In genomic region chr1:166281836-166282235, GRCm38 (mm10) we compare ENCODE assay signal across 14 mouse cellular contexts. TPM values are rescaled to one million over a fixed set of nuclear protein-coding genes. Genes with fewer than 3 reads are reported as not detected.
A peak's percentile ranks its signal among the peaks of the same experiment; 100 is the strongest.
DNase-seq lines count a peak whose midpoint lies in the region; ATAC-seq and TF ChIP-seq lines count a peak whose summit lies in the region.
"Had no signal": no experiment of that assay in that cellular context is flagged by ENCODE, and none has a peak within 500 bp of the region (broad histone marks: within the 10 kb centered on the region; RNA-seq: fewer than 3 reads in every experiment).

No protein-coding gene starts in this region.

- H3K4me3 ChIP-seq in layer of hippocampus, adult 2 months, result no peak overlapping the region
- no peak overlapping the region for H3K4me3 ChIP-seq in forebrain, postnatal 0 days (ENCODE audit: low read depth, low read length)
- no peak overlapping the region for H3K4me3 ChIP-seq in midbrain, embryonic 12.5 days
- no peak overlapping the region for H3K4me3 ChIP-seq in olfactory bulb, adult 2 months (ENCODE audit: insufficient read depth, low read depth, low read length)
- H3K4me3 ChIP-seq in stomach, postnatal 0 days (ENCODE audit: low read depth, low read length), result no peak overlapping the region
- H3K4me3 ChIP-seq: limb, embryonic 15.5 days had no signal

- intact Hi-C loops in left cerebral cortex, postnatal 10 days (cut with DNase I), result no loop called here

- no peak overlapping the region for H3K9ac ChIP-seq in forebrain, postnatal 0 days
- no peak overlapping the region for H3K9ac ChIP-seq in midbrain, embryonic 12.5 days (replicated peaks)
- no peak overlapping the region for H3K9ac ChIP-seq in stomach, postnatal 0 days (ENCODE audit: low read length)
- H3K9ac ChIP-seq: limb, embryonic 15.5 days had no signal

- no peak for ATAC-seq in forebrain, postnatal 0 days
- ATAC-seq in midbrain, embryonic 12.5 days (ENCODE audit: low FRiP score, low read depth), result no peak
- ATAC-seq in stomach, postnatal 0 days (ENCODE audit: low FRiP score, low TSS enrichment), result no peak

- peaks cover 53% of the 10 kb centered on the region for H3K4me1 ChIP-seq in forebrain, postnatal 0 days (ENCODE audit: insufficient read depth)
- peaks cover 94% of the 10 kb centered on the region for H3K4me1 ChIP-seq in midbrain, embryonic 12.5 days
- peaks cover 34% of the 10 kb centered on the region for H3K4me1 ChIP-seq in olfactory bulb, adult 2 months (ENCODE audit: control insufficient read depth, insufficient read depth, low read length)
- H3K4me1 ChIP-seq in stomach, postnatal 0 days (replicated peaks; ENCODE audit: control insufficient read depth, insufficient read depth), result 0 out of 2 replicates have a peak, but pooled peaks cover 3% of the 10 kb centered on the region

- no peak for TF ChIP-seq POLR2A in olfactory bulb, adult 2 months (IDR thresholded peaks at IDR 0.05; ENCODE audit: insufficient read depth, low read depth, low read length)

- H3K9me3 ChIP-seq in forebrain, postnatal 0 days (ENCODE audit: low read length), result no peaks in the 10 kb centered on the region
- no peaks in the 10 kb centered on the region for H3K9me3 ChIP-seq in midbrain, embryonic 12.5 days
- no peaks in the 10 kb centered on the region for H3K9me3 ChIP-seq in stomach, postnatal 0 days (ENCODE audit: control insufficient read depth, low read length)
- H3K9me3 ChIP-seq: limb, embryonic 15.5 days had no signal

- no peak for TF ChIP-seq CTCF in layer of hippocampus, adult 2 months (conservative IDR thresholded peaks at IDR 0.05)
- no peak for TF ChIP-seq CTCF in forebrain, postnatal 0 days (IDR thresholded peaks at IDR 0.05; ENCODE audit: low read depth)
- no peak for TF ChIP-seq CTCF in olfactory bulb, adult 2 months (IDR thresholded peaks at IDR 0.05; ENCODE audit: insufficient read depth, low read depth, low read length)
- TF ChIP-seq CTCF in stomach, postnatal 0 days (IDR thresholded peaks at IDR 0.05; ENCODE audit: low read depth), result no peak

- H3K4me2 ChIP-seq in forebrain, postnatal 0 days (ENCODE audit: low read depth), result no peak overlapping the region
- peak overlapping the region; percentile 38; the same call in 1 of the 2 replicates for H3K4me2 ChIP-seq in midbrain, embryonic 12.5 days (replicated peaks)
- H3K4me2 ChIP-seq in stomach, postnatal 0 days (replicated peaks; ENCODE audit: low read depth), result no peak overlapping the region

- TF ChIP-seq EP300 in stomach, postnatal 0 days (optimal IDR thresholded peaks at IDR 0.05), result no peak

- DNase-seq in layer of hippocampus, adult 2 months (ENCODE audit: low spot score in 2 of 2), result no peak
- DNase-seq in layer of hippocampus, postnatal 14 days (ENCODE audit: low spot score in 2 of 2), result no peak
- DNase-seq in forebrain, postnatal 0 days, result no peak
- no peak for DNase-seq in left cerebral cortex, postnatal 10 days (ENCODE audit: extremely low spot score in 1 of 2, low spot score in 2 of 2)
- DNase-seq in stomach, postnatal 0 days (ENCODE audit: low spot score), result no peak
- DNase-seq in cerebellum, adult 11-12 months, result no peak
- DNase-seq: gastrocnemius, postnatal 25 days; thymus, postnatal 36 days had no signal

- H3K36me3 ChIP-seq in forebrain, postnatal 0 days (ENCODE audit: insufficient read depth), result no peaks in the 10 kb centered on the region
- no peaks in the 10 kb centered on the region for H3K36me3 ChIP-seq in midbrain, embryonic 12.5 days
- H3K36me3 ChIP-seq in stomach, postnatal 0 days (ENCODE audit: control insufficient read depth, insufficient read depth, low read length), result no peaks in the 10 kb centered on the region
- H3K36me3 ChIP-seq: limb, embryonic 15.5 days had no signal

- WGBS in forebrain, postnatal 0 days, result 30% methylated on average over 3 of the region's 3 CpGs
- 6% methylated on average over 3 of the region's 3 CpGs for WGBS in midbrain, embryonic 12.5 days
- WGBS in olfactory bulb, adult 2 months, result 41% methylated on average over 3 of the region's 3 CpGs
- 86% methylated on average over 3 of the region's 3 CpGs for WGBS in stomach, postnatal 0 days

- peak overlapping the region; percentile 87 for H3K27ac ChIP-seq in layer of hippocampus, adult 2 months
- H3K27ac ChIP-seq in forebrain, postnatal 0 days (ENCODE audit: low read depth, low read length), result 0 out of 2 replicates have a peak overlapping the region, but pooled peaks have one; percentile 6
- H3K27ac ChIP-seq in midbrain, embryonic 12.5 days (replicated peaks), result peak overlapping the region; percentile 93
- peak overlapping the region; percentile 7 for H3K27ac ChIP-seq in olfactory bulb, adult 2 months (ENCODE audit: insufficient read depth, low read depth, low read length)
- no peak overlapping the region for H3K27ac ChIP-seq in stomach, postnatal 0 days (replicated peaks)
- H3K27ac ChIP-seq: limb, embryonic 15.5 days had no signal

- H3K27me3 ChIP-seq in forebrain, postnatal 0 days (ENCODE audit: insufficient read depth, low read length), result no peaks in the 10 kb centered on the region
- H3K27me3 ChIP-seq in midbrain, embryonic 12.5 days, result no peaks in the 10 kb centered on the region
- H3K27me3 ChIP-seq in stomach, postnatal 0 days (ENCODE audit: control insufficient read depth, insufficient read depth, low read length), result no peaks in the 10 kb centered on the region
- H3K27me3 ChIP-seq: limb, embryonic 15.5 days had no signal

RNA-seq across cellular contexts. Expression of gene Ildr2, which starts 27.9 kb away (rescaled TPM):
- total RNA-seq in layer of hippocampus, adult 2 months (2021), result 10 to 100 TPM; 71.5 to 73.6 TPM
- 10 to 100 TPM; 83.5 to 92.3 TPM for total RNA-seq in layer of hippocampus, postnatal 14 days (2021)
- 24.4 and 38.1 TPM in 2 replicates for total RNA-seq in forebrain, postnatal 0 days (2014; rRNA removed)
- polyA plus RNA-seq in forebrain, postnatal 0 days (2015; fragmentation: Nextera tagmentation; extraction: Ambion mirVana), result 3.2 and 6.4 TPM in 2 replicates
- polyA plus RNA-seq in midbrain, embryonic 12.5 days (2016; fragmentation: Nextera tagmentation; extraction: Ambion mirVana), result 10.8 and 11.1 TPM in 2 replicates
- 36.7 and 55.3 TPM in 2 replicates for polyA plus RNA-seq in olfactory bulb, adult 2 months (2012; ENCODE audit: insufficient read depth, insufficient read length, low replicate concordance, missing spikeins)
- total RNA-seq in left cerebral cortex, postnatal 10 days (2021), result 100 to 1,000 TPM; 147 to 154 TPM
- polyA plus RNA-seq in stomach, postnatal 0 days (2015; fragmentation: Nextera tagmentation; extraction: Ambion mirVana), result 0.50 and 0.64 TPM in 2 replicates
- total RNA-seq: common myeloid progenitor, adult 5-6 weeks; MEL had no signal

RNA-seq across cellular contexts. Expression of gene Mael, which starts 43.3 kb away (rescaled TPM):
- total RNA-seq in layer of hippocampus, adult 2 months (2021), result not detected
- not detected for total RNA-seq in layer of hippocampus, postnatal 14 days (2021)
- total RNA-seq in forebrain, postnatal 0 days (2014; rRNA removed), result 0.10 TPM in 1 of 2 replicates, not detected in the other
- polyA plus RNA-seq in forebrain, postnatal 0 days (2015; fragmentation: Nextera tagmentation; extraction: Ambion mirVana), result not detected in 2 replicates
- 0.10 TPM in 1 of 2 replicates, not detected in the other for polyA plus RNA-seq in midbrain, embryonic 12.5 days (2016; fragmentation: Nextera tagmentation; extraction: Ambion mirVana)
- not detected in 2 replicates for polyA plus RNA-seq in olfactory bulb, adult 2 months (2012; ENCODE audit: insufficient read depth, insufficient read length, low replicate concordance, missing spikeins)
- under 1 TPM in 1 of 2 experiments, not detected in 1; 0.43 TPM for total RNA-seq in left cerebral cortex, postnatal 10 days (2021)
- not detected in 2 replicates for polyA plus RNA-seq in stomach, postnatal 0 days (2015; fragmentation: Nextera tagmentation; extraction: Ambion mirVana)
- total RNA-seq: common myeloid progenitor, adult 5-6 weeks; gastrocnemius, postnatal 25 days; MEL had no signal
- polyA plus RNA-seq: C2C12 had no signal
